9 mouse cellular contexts compared by ENCODE assay signal in the genomic region with DNA sequence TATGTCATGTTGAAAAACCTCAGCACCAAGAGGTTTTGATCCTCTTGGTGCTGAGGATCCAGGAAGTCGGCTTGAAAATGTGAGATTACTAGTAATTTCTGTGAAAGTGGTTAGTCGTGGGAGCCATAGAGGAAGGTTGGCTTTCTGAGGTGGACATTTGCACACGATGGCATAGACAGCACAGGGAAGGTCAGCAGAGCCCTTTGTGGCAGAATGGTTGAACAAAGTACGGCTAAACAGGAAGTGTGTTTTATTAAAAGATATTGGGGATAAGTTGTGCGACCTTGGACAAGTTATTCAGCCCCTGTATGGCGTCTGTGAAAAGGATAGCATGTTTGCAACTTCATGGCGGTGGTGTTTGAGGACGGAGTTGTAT. TPM values are rescaled to one million over a fixed set of nuclear protein-coding genes. Genes with fewer than 3 reads are reported as not detected.
DNase-seq lines count a peak whose midpoint lies in the region; ATAC-seq and TF ChIP-seq lines count a peak whose summit lies in the region.
"Had no signal": no experiment of that assay in that cellular context is flagged by ENCODE, and none has a peak within 500 bp of the region (broad histone marks: within the 10 kb centered on the region; RNA-seq: fewer than 3 reads in every experiment).

No protein-coding gene starts in this region.

- no peak for TF ChIP-seq CTCF in bone marrow macrophage, adult 2 months (IDR thresholded peaks at IDR 0.05; ENCODE audit: low read depth, low read length)

- H3K36me3 ChIP-seq in heart, embryonic 15.5 days = no peaks in the 10 kb centered on the region
- no peaks in the 10 kb centered on the region for H3K36me3 ChIP-seq in hindbrain, embryonic 11.5 days (ENCODE audit: control insufficient read depth, insufficient read depth, low read length)

- H3K27ac ChIP-seq in heart, embryonic 15.5 days = peak overlapping the region; percentile 76
- H3K27ac ChIP-seq in bone marrow macrophage, adult 2 months (ENCODE audit: insufficient read depth, low read depth, low read length) = peak overlapping the region; percentile 92
- H3K27ac ChIP-seq in hindbrain, embryonic 11.5 days (ENCODE audit: low read depth, low read length) = no peak overlapping the region

- H3K9me3 ChIP-seq in heart, embryonic 15.5 days (replicated peaks) = no peaks in the 10 kb centered on the region
- H3K9me3 ChIP-seq in hindbrain, embryonic 11.5 days (ENCODE audit: control insufficient read depth, low read length) = no peaks in the 10 kb centered on the region

- H3K4me2 ChIP-seq in heart, embryonic 15.5 days = peak overlapping the region; percentile 65
- peak overlapping the region; percentile 44 for H3K4me2 ChIP-seq in hindbrain, embryonic 11.5 days (replicated peaks; ENCODE audit: low read depth, low read length)

- no peak for ATAC-seq in heart, embryonic 15.5 days (replicated peaks; ENCODE audit: insufficient number of reproducible peaks, insufficient read depth, low FRiP score, low read depth)
- peak; percentile 12; the same call in 1 of the 2 replicates for ATAC-seq in hindbrain, embryonic 11.5 days (ENCODE audit: low FRiP score)
- 0 out of 2 replicates have a peak, but pooled peaks have one; percentile 1 for ATAC-seq in megakaryocyte-erythroid progenitor cell, adult 5-6 weeks (replicated peaks; ENCODE audit: low FRiP score, low TSS enrichment, poor library complexity, severe bottlenecking)

- 24% methylated on average over 8 of the region's 8 CpGs for WGBS in heart, embryonic 15.5 days
- 34% methylated on average over 8 of the region's 8 CpGs for WGBS in hindbrain, embryonic 11.5 days

- H3K4me3 ChIP-seq in heart, embryonic 15.5 days = peak overlapping the region; percentile 55
- peak overlapping the region; percentile 80 for H3K4me3 ChIP-seq in bone marrow macrophage, adult 2 months (ENCODE audit: insufficient read depth, low read length)
- peak overlapping the region; percentile 44 for H3K4me3 ChIP-seq in hindbrain, embryonic 11.5 days (ENCODE audit: low read depth, low read length)

- H3K9ac ChIP-seq in heart, embryonic 15.5 days = peak overlapping the region; percentile 60
- peak overlapping the region; percentile 55 for H3K9ac ChIP-seq in hindbrain, embryonic 11.5 days (ENCODE audit: low read depth, low read length)

- H3K4me1 ChIP-seq in heart, embryonic 15.5 days (replicated peaks) = peaks cover 10% of the 10 kb centered on the region
- H3K4me1 ChIP-seq in bone marrow macrophage, adult 2 months (ENCODE audit: control insufficient read depth, insufficient read depth, low read length) = peaks cover 18% of the 10 kb centered on the region
- no peaks in the 10 kb centered on the region for H3K4me1 ChIP-seq in hindbrain, embryonic 11.5 days (replicated peaks; ENCODE audit: control insufficient read depth, insufficient read depth, low read length)

- H3K27me3 ChIP-seq in heart, embryonic 15.5 days = no peaks in the 10 kb centered on the region
- no peaks in the 10 kb centered on the region for H3K27me3 ChIP-seq in hindbrain, embryonic 11.5 days (ENCODE audit: control insufficient read depth, insufficient read depth, low read length)
- H3K27me3 ChIP-seq: Patski had no signal

- no peak for TF ChIP-seq POLR2A in bone marrow macrophage, adult 2 months (IDR thresholded peaks at IDR 0.05; ENCODE audit: borderline replicate concordance, low read depth, low read length)

- no peak for DNase-seq in heart, adult 18-20 months
- no peak for DNase-seq in hindbrain, embryonic 11.5 days (ENCODE audit: low spot score)
- no peak for DNase-seq in adrenal gland, adult 2 months
- no peak for DNase-seq in cerebellum, adult 8-10 months
- no peak for DNase-seq in gastrocnemius, postnatal 25 days

RNA-seq across cellular contexts. Expression of a gene that starts 0.5 kb away (rescaled TPM):
- polyA plus RNA-seq in heart, embryonic 15.5 days (2015; fragmentation: Nextera tagmentation; extraction: Ambion mirVana) = 69.3 and 89.7 TPM in 2 replicates
- total RNA-seq in heart, adult 18-20 months (2021) = 100 to 1,000 TPM; 234 to 244 TPM
- polyA plus RNA-seq in bone marrow macrophage, adult 2 months (2012; ENCODE audit: insufficient read depth, insufficient read length, missing spikeins) = 46.7 and 50.7 TPM in 2 replicates
- polyA plus RNA-seq in hindbrain, embryonic 11.5 days (2014; fragmentation: Nextera tagmentation; extraction: Ambion mirVana) = 16.0 and 17.9 TPM in 2 replicates
- 35.1 and 43.9 TPM in 2 replicates for total RNA-seq in megakaryocyte-erythroid progenitor cell, adult 5-6 weeks (2014; fragmentation: Nextera tagmentation)
- total RNA-seq in megakaryocyte-erythroid progenitor cell, adult 5-6 weeks (2017) = 72.3 and 96.3 TPM in 2 replicates
- total RNA-seq in adrenal gland, adult 2 months (2021) = 10 to 100 TPM; 75.1 to 99.4 TPM
- 4.2 and 7.6 TPM in 2 replicates for polyA plus RNA-seq in adrenal gland, adult 2 months (2012; rRNA removed)
- 10 to 100 TPM; 78.4 to 80.6 TPM for total RNA-seq in gastrocnemius, postnatal 25 days (2021)

RNA-seq across cellular contexts. Expression of a gene that starts 31.1 kb away (rescaled TPM):
- 46.3 and 56.1 TPM in 2 replicates for polyA plus RNA-seq in heart, embryonic 15.5 days (2015; fragmentation: Nextera tagmentation; extraction: Ambion mirVana)
- 10 to 100 TPM; 22.5 to 24.7 TPM for total RNA-seq in heart, adult 18-20 months (2021)
- 26.3 and 27.3 TPM in 2 replicates for polyA plus RNA-seq in bone marrow macrophage, adult 2 months (2012; ENCODE audit: insufficient read depth, insufficient read length, missing spikeins)
- 126 TPM in 2 replicates for polyA plus RNA-seq in hindbrain, embryonic 11.5 days (2014; fragmentation: Nextera tagmentation; extraction: Ambion mirVana)
- total RNA-seq in megakaryocyte-erythroid progenitor cell, adult 5-6 weeks (2014; fragmentation: Nextera tagmentation) = 73.5 and 91.4 TPM in 2 replicates
- 61.7 and 63.0 TPM in 2 replicates for total RNA-seq in megakaryocyte-erythroid progenitor cell, adult 5-6 weeks (2017)
- total RNA-seq in adrenal gland, adult 2 months (2021) = 10 to 100 TPM; 26.4 to 39.6 TPM
- polyA plus RNA-seq in adrenal gland, adult 2 months (2012; rRNA removed) = 8.3 and 11.5 TPM in 2 replicates
- total RNA-seq in gastrocnemius, postnatal 25 days (2021) = 10 to 100 TPM; 15.9 to 17.8 TPM
